Mouse (Mus musculus) CH12.LX (cell line): ENCODE measurements around the gene Dscaml1. TPM values are rescaled to one million over a fixed set of nuclear protein-coding genes. Genes with fewer than 3 reads are reported as not detected.

Source experiments
- DNase-seq: peaks from one replicate; pipeline ENCODE4 v3.0.0-alpha.2; 2013; ENCODE audit errors: extremely low read depth
- H3K27ac ChIP-seq: 2 replicates; pipeline ENCODE4 v1.5.1; 2012; ENCODE audit warnings: low read depth, mild to moderate bottlenecking, control low read depth, moderate library complexity; ENCODE audit not compliant: insufficient read depth
- H3K27me3 ChIP-seq: replicated peaks from 2 replicates; pipeline ENCODE3; 2012; ENCODE audit warnings: inconsistent platforms
- H3K36me3 ChIP-seq, 2 experiments: replicated peaks in 1 of 2; 2 replicates each; pipeline versions ENCODE3 to v1.6.1; 2012; ENCODE audit warnings: inconsistent platforms in 1 of 2, low read length in 1 of 2, mild to moderate bottlenecking in 1 of 2, mixed read lengths in 1 of 2, moderate library complexity in 1 of 2; ENCODE audit not compliant: control insufficient read depth in 1 of 2, insufficient read depth in 1 of 2
- H3K4me1 ChIP-seq, 2 experiments: 2 replicates each; pipeline ENCODE4 v1.6.1; 2012; ENCODE audit warnings: inconsistent platforms in 1 of 2, moderate library complexity in 1 of 2; ENCODE audit not compliant: insufficient read depth in 2 of 2, control insufficient read depth in 1 of 2
- H3K4me2 ChIP-seq: 2 replicates; pipeline ENCODE4 v1.6.1; 2012; ENCODE audit warnings: low read depth, mild to moderate bottlenecking, control low read depth; ENCODE audit not compliant: poor library complexity, insufficient read depth, severe bottlenecking
- H3K4me3 ChIP-seq, 3 experiments: fragments of 150-350 bp in 1 of 3; sonication (generic) in 1 of 3; replicated peaks in 1 of 3; 2 replicates each; pipeline versions ENCODE3 to v1.5.1; 2011 to 2012; ENCODE audit warnings: low read depth in 2 of 3, low read length in 2 of 3, mild to moderate bottlenecking in 2 of 3, moderate library complexity in 2 of 3, control low read depth in 1 of 3, improper control_type of control experiment in 1 of 3, inconsistent platforms in 1 of 3, mixed read lengths in 1 of 3; ENCODE audit not compliant: poor library complexity in 1 of 3
- H3K79me2 ChIP-seq: replicated peaks from 2 replicates; pipeline ENCODE4 v1.6.1; 2012; ENCODE audit warnings: mild to moderate bottlenecking, moderate library complexity; ENCODE audit not compliant: control insufficient read depth, poor library complexity, insufficient read depth, severe bottlenecking; ENCODE audit errors: extremely low read depth
- H3K9ac ChIP-seq: 2 replicates; pipeline ENCODE4 v1.6.1; 2012; ENCODE audit warnings: low read depth, mild to moderate bottlenecking, control low read depth, moderate library complexity; ENCODE audit not compliant: insufficient read depth
- H3K9me3 ChIP-seq: replicated peaks from 2 replicates; pipeline ENCODE3; 2012; ENCODE audit warnings: low read length, inconsistent platforms, mixed read lengths
- BHLHE40 ChIP-seq: IDR thresholded peaks from 2 replicates; pipeline ENCODE4 v1.6.1; 2011; ENCODE audit warnings: mild to moderate bottlenecking, low read depth, low read length, improper control_type of control experiment
- CHD1 ChIP-seq: IDR thresholded peaks from 2 replicates; pipeline ENCODE4 v1.6.1; 2012; ENCODE audit warnings: low read depth, low read length, improper control_type of control experiment, inconsistent platforms
- E2F4 ChIP-seq: IDR thresholded peaks from 2 replicates; pipeline ENCODE4 v1.6.1; 2011; ENCODE audit warnings: low read depth, low read length, improper control_type of control experiment; ENCODE audit not compliant: insufficient replicate concordance
- ELF1 ChIP-seq: IDR thresholded peaks from 2 replicates; pipeline ENCODE4 v1.6.1; 2014; ENCODE audit warnings: low read depth, mild to moderate bottlenecking, inconsistent platforms, low read length, improper control_type of control experiment
- EP300 ChIP-seq: IDR thresholded peaks from 2 replicates; pipeline ENCODE4 v1.6.1; 2011; ENCODE audit warnings: low read length, improper control_type of control experiment
- ETS1 ChIP-seq: conservative IDR thresholded peaks from 2 replicates; pipeline ENCODE4 v1.6.1; 2012; ENCODE audit warnings: low read depth, mild to moderate bottlenecking, inconsistent platforms, low read length, improper control_type of control experiment, moderate library complexity
- GABPA ChIP-seq: IDR thresholded peaks from 2 replicates; pipeline ENCODE4 v1.6.1; 2012; ENCODE audit warnings: low read depth, low read length, improper control_type of control experiment, inconsistent platforms; ENCODE audit not compliant: insufficient replicate concordance
- HCFC1 ChIP-seq: IDR thresholded peaks from 2 replicates; pipeline ENCODE4 v1.6.1; 2012; ENCODE audit warnings: low read depth, mild to moderate bottlenecking, inconsistent platforms, low read length, improper control_type of control experiment
- JUN ChIP-seq: IDR thresholded peaks from 2 replicates; pipeline ENCODE4 v1.6.1; 2011; ENCODE audit warnings: low read depth, mild to moderate bottlenecking, low read length, improper control_type of control experiment, moderate library complexity; ENCODE audit not compliant: insufficient read depth
- MAZ ChIP-seq: IDR thresholded peaks from 2 replicates; pipeline ENCODE4 v1.6.1; 2012; ENCODE audit warnings: low read depth, mild to moderate bottlenecking, inconsistent platforms, low read length, improper control_type of control experiment, moderate library complexity
- MXI1 ChIP-seq: IDR thresholded peaks from 2 replicates; pipeline ENCODE4 v1.6.1; 2011; ENCODE audit warnings: mild to moderate bottlenecking, low read depth, low read length, improper control_type of control experiment
- MYC ChIP-seq: IDR thresholded peaks from 2 replicates; pipeline ENCODE4 v1.6.1; 2011; ENCODE audit warnings: low read depth, mild to moderate bottlenecking, improper control_type of control experiment, low read length
- NELFE ChIP-seq: IDR thresholded peaks from 2 replicates; pipeline ENCODE4 v1.6.1; 2011; ENCODE audit warnings: low read depth, low read length, improper control_type of control experiment
- POLR2A ChIP-seq: IDR thresholded peaks from 2 replicates; pipeline ENCODE4 v1.6.1; 2011; ENCODE audit warnings: low read depth, mild to moderate bottlenecking, improper control_type of control experiment, low read length
- SMC3 ChIP-seq: IDR thresholded peaks from 2 replicates; pipeline ENCODE4 v1.6.1; 2011; ENCODE audit warnings: low read depth, low read length, improper control_type of control experiment
- TCF12 ChIP-seq: IDR thresholded peaks from 2 replicates; pipeline ENCODE4 v1.6.1; 2014; ENCODE audit warnings: low read depth, mild to moderate bottlenecking, inconsistent platforms, low read length, improper control_type of control experiment
- UBTF ChIP-seq: IDR thresholded peaks from 2 replicates; pipeline ENCODE4 v1.6.1; 2012; ENCODE audit warnings: low read depth, mild to moderate bottlenecking, inconsistent platforms, low read length, improper control_type of control experiment, moderate library complexity
- USF1 ChIP-seq: IDR thresholded peaks from 2 replicates; pipeline ENCODE4 v1.6.1; 2014; ENCODE audit warnings: low read depth, mild to moderate bottlenecking, inconsistent platforms, low read length, improper control_type of control experiment
- USF2 ChIP-seq: conservative IDR thresholded peaks from 2 replicates; pipeline ENCODE4 v1.6.1; 2011; ENCODE audit warnings: low read depth, low read length, improper control_type of control experiment
- ZKSCAN1 ChIP-seq: IDR thresholded peaks from 2 replicates; pipeline ENCODE4 v1.6.1; 2012; ENCODE audit warnings: low read depth, inconsistent platforms, low read length, improper control_type of control experiment, borderline replicate concordance
- ZMIZ1 ChIP-seq: IDR thresholded peaks from 2 replicates; pipeline ENCODE4 v1.6.1; 2012; ENCODE audit warnings: low read depth, mild to moderate bottlenecking, inconsistent platforms, low read length, improper control_type of control experiment
- ZNF384 ChIP-seq: IDR thresholded peaks from 2 replicates; pipeline ENCODE4 v1.6.1; 2012; ENCODE audit warnings: low read depth, low read length, improper control_type of control experiment, inconsistent platforms
- dilution Hi-C: fragments of 300-500 bp; cut with MboI; formaldehyde crosslinking; loops from 2 replicates; pipeline ENCODE4 v1.14.3; 2020; ENCODE audit warnings: low sequenced_read_pairs; ENCODE audit not compliant: extremely low pct_unique_long_range_greater_than_20kb, extremely low pct_ligation_motif_present
- in situ Hi-C: fragments of 300-500 bp; cut with MboI; formaldehyde crosslinking; loops from 3 replicates; pipeline ENCODE4 v1.14.3; 2019; ENCODE audit warnings: low sequenced_read_pairs, low pct_ligation_motif_present, low pct_unique_long_range_greater_than_20kb, mixed read lengths
- polyA plus RNA-seq: library from polyadenylated mRNA; unstranded; fragments of >175 nt; gene quantifications from 2 replicates; pipeline ENCODE4 v1.2.1, GENCODE M21; 2012; ENCODE audit warnings: low read depth; ENCODE audit not compliant: insufficient read length
- total RNA-seq, 2 experiments: library from RNA; depleted of rRNA; stranded (reverse); fragments of 300-350 nt in 1 of 2; fragments of >200 nt in 1 of 2; gene quantifications; 2 replicates each; pipeline ENCODE4 v1.2.3; 2012 to 2014

The Dscaml1 gene
- total and polyA plus RNA-seq, 3 experiments: not detected

- Histone ChIP-seq H3K4me3 (no peak overlapping the region), H3K4me2 (no peak overlapping the region), H3K4me1 (peaks cover 4 to 16% of the 10 kb centered on the region in 2 experiments; a peak in 3 of 4 replicates), H3K9me3 (peaks cover 2% of the 10 kb centered on the region), H3K27ac (no peak overlapping the region), H3K36me3 (no peaks in the 10 kb centered on the region), H3K27me3 (peaks cover 74% of the 10 kb centered on the region), H3K9ac (no peak overlapping the region), H3K79me2 (no peaks in the 10 kb centered on the region)
- TF ChIP-seq ZMIZ1: no peak
- TF ChIP-seq ZKSCAN1: no peak
- TF ChIP-seq JUN: no peak
- TF ChIP-seq NELFE: no peak
- no peak for TF ChIP-seq ETS1
- TF ChIP-seq TCF12: no peak
- TF ChIP-seq EP300: no peak
- no peak for TF ChIP-seq USF2
- in situ Hi-C loops (no loop called here), dilution Hi-C loops (no loop called here)
- peak; percentile 29 for DNase-seq
Observed at GRCm38 (mm10) chr9:45663386-45664315, 237.2 kb downstream of the Dscaml1 start.

GRCm38 (mm10) chr9:45664326-45664725 is 237.9 kb downstream of the Dscaml1 start:
- DNase-seq: no peak
- Histone ChIP-seq H3K4me2 (no peak overlapping the region), H3K27me3 (peaks cover 80% of the 10 kb centered on the region), H3K4me3 (no peak overlapping the region), H3K9me3 (peaks cover 2% of the 10 kb centered on the region), H3K9ac (no peak overlapping the region), H3K36me3 (no peaks in the 10 kb centered on the region), H3K4me1 (peaks cover 4 to 16% of the 10 kb centered on the region in 2 experiments; a peak in 3 of 4 replicates), H3K79me2 (no peaks in the 10 kb centered on the region), H3K27ac (no peak overlapping the region)
- dilution Hi-C loops: no loop called here
- TF ChIP-seq ELF1 (no peak), UBTF (no peak), E2F4 (no peak), SMC3 (no peak), POLR2A (no peak), BHLHE40 (no peak), ZNF384 (no peak), USF1 (no peak), HCFC1 (no peak), MAZ (no peak), CHD1 (no peak), MXI1 (no peak), GABPA (no peak), MYC (no peak)
- in situ Hi-C loops: no loop called here
